Mouse (Mus musculus) lung, embryonic 15.5 days (tissue): ENCODE results near the gene Leo1. TPM values are rescaled to one million over a fixed set of nuclear protein-coding genes. Genes with fewer than 3 reads are reported as not detected.
"Not testable (repeated sequence)": the region's sequence is repeated elsewhere in the genome, so short reads cannot be mapped to it uniquely, and the experiment has no call there.

Source experiments
- ATAC-seq: fragments of 200-750 bp; cut with Nextera tagmentation; 2 replicates; pipeline ENCODE4 v1.8.0; 2017; ENCODE audit warnings: moderate number of reproducible peaks, borderline replicate concordance; ENCODE audit not compliant: low FRiP score, low TSS enrichment; ENCODE audit errors: extremely low read depth
- H3K27ac ChIP-seq: fragments of 300-500 bp; sonication (generic); 2 replicates; pipeline ENCODE4 v1.5.1; 2015; ENCODE audit warnings: moderate library complexity, mild to moderate bottlenecking, inconsistent platforms
- H3K27me3 ChIP-seq: fragments of 300-500 bp; sonication (generic); 2 replicates; pipeline ENCODE4 v1.6.1; 2015; ENCODE audit warnings: inconsistent platforms
- H3K36me3 ChIP-seq: fragments of 300-500 bp; sonication (generic); 2 replicates; pipeline ENCODE4 v1.6.1; 2015; ENCODE audit warnings: inconsistent platforms
- H3K4me1 ChIP-seq: fragments of 300-500 bp; sonication (generic); 2 replicates; pipeline ENCODE4 v1.6.1; 2015; ENCODE audit warnings: inconsistent platforms
- H3K4me2 ChIP-seq: fragments of 300-500 bp; sonication (generic); 2 replicates; pipeline ENCODE4 v1.6.1; 2015; ENCODE audit warnings: inconsistent platforms, mild to moderate bottlenecking, moderate library complexity
- H3K4me3 ChIP-seq: fragments of 300-500 bp; sonication (generic); 2 replicates; pipeline ENCODE4 v1.5.1; 2015; ENCODE audit warnings: mild to moderate bottlenecking, inconsistent platforms
- H3K9ac ChIP-seq: fragments of 300-500 bp; sonication (generic); 2 replicates; pipeline ENCODE4 v1.6.1; 2015; ENCODE audit warnings: inconsistent platforms
- H3K9me3 ChIP-seq: fragments of 300-500 bp; sonication (generic); 2 replicates; pipeline ENCODE4 v1.6.1; 2016; ENCODE audit warnings: inconsistent platforms
- WGBS: fragments of 180-500 bp; shearing (Covaris S2); methylation state at CpG from one replicate; pipeline ENCODE4 v1.1.7; 2015; 5-methylcytosine and 5-hydroxymethylcytosine counted together
- polyA plus RNA-seq: library from polyadenylated mRNA; unstranded; fragments of >200 nt; fragmentation: Nextera tagmentation; extraction: Ambion mirVana; gene quantifications from 2 replicates; pipeline ENCODE4 v1.2.1, GENCODE M21; 2015

The Leo1 gene
- polyA plus RNA-seq, 1 experiment from 2014 or later = 37.3 TPM

DNA sequence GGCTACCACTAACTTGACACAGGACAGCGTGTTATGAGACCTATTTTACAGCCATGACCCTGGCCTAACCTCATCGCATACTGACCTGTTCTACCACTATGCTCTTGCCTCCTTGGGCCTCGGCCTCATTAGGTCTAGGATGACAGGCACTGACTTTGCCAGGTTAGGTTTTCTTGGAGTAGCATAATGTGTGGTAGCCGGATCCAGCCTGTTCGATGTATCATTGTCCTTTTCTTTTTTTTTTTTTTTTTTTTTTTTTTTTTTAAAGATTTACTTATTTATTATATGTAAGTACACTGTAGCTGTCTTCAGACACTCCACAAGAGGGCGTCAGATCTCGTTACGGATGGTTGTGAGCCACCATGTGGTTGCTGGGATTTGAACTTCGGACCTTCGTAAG is 5.2 kb downstream of the Leo1 start:
- 80% methylated on average over 10 of the region's 10 CpGs for WGBS
- H3K9me3 ChIP-seq, H3K4me2 ChIP-seq, H3K4me3 ChIP-seq, H3K27me3 ChIP-seq, H3K27ac ChIP-seq, H3K9ac ChIP-seq, ATAC-seq: not testable (repeated sequence)
- peaks cover 54% of the 10 kb centered on the region for H3K36me3 ChIP-seq
- H3K4me1 ChIP-seq = peaks cover 11% of the 10 kb centered on the region

DNA sequence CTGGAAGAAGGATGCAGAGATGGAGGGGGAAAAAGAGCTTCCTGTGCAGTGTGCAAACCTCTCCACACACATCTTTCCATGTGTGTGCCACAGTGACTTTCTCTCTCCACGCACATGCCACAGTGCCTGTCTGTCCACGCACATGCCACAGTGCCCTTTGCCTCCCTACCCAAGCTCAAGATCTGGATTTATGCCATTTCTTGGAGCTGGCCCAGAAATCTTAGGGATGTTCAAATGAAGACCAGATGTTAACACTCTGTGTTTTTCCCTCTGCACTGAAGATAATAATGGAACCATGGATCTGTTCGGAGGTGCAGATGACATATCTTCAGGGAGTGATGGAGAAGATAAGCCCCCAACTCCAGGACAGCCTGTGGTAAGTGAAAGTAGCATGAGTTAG is 6.7 kb downstream of the Leo1 start:
- no peak overlapping the region for H3K4me3 ChIP-seq
- H3K4me1 ChIP-seq = peaks cover 1% of the 10 kb centered on the region; the same call in 1 of the 2 replicates
- H3K27ac ChIP-seq = no peak overlapping the region
- no peaks in the 10 kb centered on the region for H3K27me3 ChIP-seq
- WGBS = 80% methylated on average over 3 of the region's 3 CpGs
- no peaks in the 10 kb centered on the region for H3K9me3 ChIP-seq
- no peak for ATAC-seq
- peaks cover 64% of the 10 kb centered on the region for H3K36me3 ChIP-seq
- H3K9ac ChIP-seq = no peak overlapping the region
- no peak overlapping the region for H3K4me2 ChIP-seq

DNA sequence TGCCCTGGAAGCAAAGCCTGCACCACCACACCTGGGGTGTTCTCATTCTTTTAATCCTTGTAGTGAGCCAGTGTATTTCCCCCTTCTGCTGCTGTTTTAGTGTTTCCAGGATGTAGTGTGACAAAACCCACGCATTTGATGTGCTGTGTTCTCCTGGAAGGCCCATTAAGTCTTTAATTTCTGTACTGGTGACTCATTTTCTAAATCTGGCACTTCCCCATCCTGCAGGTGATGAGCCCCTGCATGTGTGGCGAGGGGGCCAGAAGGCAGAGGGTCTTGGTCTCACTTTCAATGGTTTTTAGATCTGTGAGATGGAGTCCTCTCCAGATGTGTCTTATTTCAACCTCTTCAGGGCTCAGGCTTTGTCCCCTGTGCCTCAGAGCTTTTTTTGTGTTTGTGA is 12.7 kb downstream of the Leo1 start:
- Histone ChIP-seq H3K9ac (no peak overlapping the region), H3K27ac (no peak overlapping the region), H3K9me3 (no peaks in the 10 kb centered on the region), H3K4me2 (no peak overlapping the region), H3K36me3 (peaks cover 83% of the 10 kb centered on the region), H3K4me3 (no peak overlapping the region), H3K27me3 (no peaks in the 10 kb centered on the region), H3K4me1 (no peaks in the 10 kb centered on the region)
- no peak for ATAC-seq
- 86% methylated on average over 2 of the region's 2 CpGs for WGBS

DNA sequence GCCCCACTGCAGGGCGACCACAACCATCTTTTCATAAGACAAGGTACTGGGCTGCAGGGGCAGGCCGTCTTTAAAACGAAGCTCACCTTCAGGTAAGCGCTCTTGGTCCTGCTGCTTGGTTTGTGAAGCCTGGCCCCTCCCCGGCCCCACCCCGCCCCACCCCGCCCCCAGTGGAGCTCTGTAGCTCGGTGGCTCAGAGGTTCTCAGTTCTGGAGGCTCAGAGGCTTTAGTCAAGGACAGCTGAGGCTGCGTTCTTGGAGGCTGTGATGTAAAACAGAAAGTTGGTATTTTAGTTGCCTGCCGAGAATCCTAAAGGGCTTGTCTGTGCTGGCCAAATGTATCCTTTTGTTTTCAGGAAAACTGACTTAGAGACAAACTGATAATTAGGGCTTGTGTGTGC is 14.4 kb downstream of the Leo1 start:
- Histone ChIP-seq H3K9me3 (no peaks in the 10 kb centered on the region), H3K27ac (no peak overlapping the region), H3K4me3 (no peak overlapping the region), H3K4me2 (no peak overlapping the region), H3K9ac (no peak overlapping the region), H3K36me3 (peaks cover 88% of the 10 kb centered on the region), H3K27me3 (no peaks in the 10 kb centered on the region), H3K4me1 (no peaks in the 10 kb centered on the region)
- ATAC-seq = no peak
- WGBS = 80% methylated on average over 10 of the region's 10 CpGs

DNA sequence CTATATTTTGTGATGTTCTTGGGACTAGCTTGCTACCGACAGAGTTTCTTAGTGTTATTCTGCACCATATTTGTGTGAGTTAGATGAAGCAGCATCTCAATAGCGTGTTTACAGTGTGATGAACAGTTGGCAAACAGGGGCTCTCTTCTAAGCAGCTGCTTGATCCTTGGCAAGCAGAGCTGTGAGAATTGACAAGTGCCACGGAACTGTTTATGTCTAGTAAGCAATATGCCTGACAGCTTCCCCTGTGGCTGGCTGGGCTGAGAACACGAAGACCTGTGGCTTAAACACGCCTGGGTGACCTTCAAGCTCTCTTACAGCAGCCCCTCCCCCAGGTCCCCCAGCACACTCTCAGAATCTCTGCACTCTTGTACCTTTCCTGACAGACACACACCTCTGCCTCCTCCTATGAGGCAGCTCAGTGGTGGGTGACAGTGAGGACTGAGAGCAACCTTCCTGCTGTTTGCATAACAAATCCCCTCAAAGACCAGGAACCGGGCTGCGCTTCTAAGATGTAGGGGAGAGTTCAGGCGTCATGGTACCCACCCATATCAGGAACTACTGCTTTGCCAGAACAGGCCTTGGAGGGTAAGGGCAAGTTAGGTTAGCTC is 21.8 kb downstream of the Leo1 start:
- Histone ChIP-seq H3K9me3 (no peaks in the 10 kb centered on the region), H3K27ac (no peak overlapping the region)
- ATAC-seq = no peak

DNA sequence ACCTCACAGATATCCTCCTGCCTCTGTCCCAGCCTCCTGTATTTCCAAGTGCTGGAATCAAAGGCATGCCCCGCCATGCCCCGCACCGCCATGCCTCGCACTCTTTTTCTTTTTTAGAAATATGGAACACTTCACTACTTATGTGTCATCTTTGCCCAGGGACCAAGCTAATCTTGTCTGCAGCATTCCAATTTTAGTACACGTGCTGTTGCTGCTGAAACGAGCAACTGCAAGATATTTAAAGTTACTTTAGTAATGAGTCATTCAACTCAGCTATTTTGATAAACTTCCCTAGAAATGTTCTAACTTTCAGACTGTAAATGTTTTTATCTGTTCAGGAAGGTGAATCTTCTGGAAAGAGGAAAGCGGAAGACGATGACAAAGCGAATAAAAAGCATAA is 24.5 kb downstream of the Leo1 start:
- Histone ChIP-seq H3K9me3 (no peaks in the 10 kb centered on the region), H3K4me2 (no peak overlapping the region), H3K36me3 (peaks cover 56% of the 10 kb centered on the region), H3K4me1 (no peaks in the 10 kb centered on the region), H3K27me3 (no peaks in the 10 kb centered on the region), H3K9ac (no peak overlapping the region), H3K4me3 (no peak overlapping the region), H3K27ac (no peak overlapping the region)
- 89% methylated on average over 9 of the region's 9 CpGs for WGBS
- no peak for ATAC-seq

More for the DNA sequence above, 21.8 kb downstream of the Leo1 start:
- Histone ChIP-seq H3K27me3 (no peaks in the 10 kb centered on the region), H3K4me1 (no peaks in the 10 kb centered on the region), H3K4me2 (no peak overlapping the region), H3K9ac (no peak overlapping the region), H3K4me3 (no peak overlapping the region), H3K36me3 (peaks cover 77% of the 10 kb centered on the region)
- 76% methylated on average over 8 of the region's 8 CpGs for WGBS

DNA sequence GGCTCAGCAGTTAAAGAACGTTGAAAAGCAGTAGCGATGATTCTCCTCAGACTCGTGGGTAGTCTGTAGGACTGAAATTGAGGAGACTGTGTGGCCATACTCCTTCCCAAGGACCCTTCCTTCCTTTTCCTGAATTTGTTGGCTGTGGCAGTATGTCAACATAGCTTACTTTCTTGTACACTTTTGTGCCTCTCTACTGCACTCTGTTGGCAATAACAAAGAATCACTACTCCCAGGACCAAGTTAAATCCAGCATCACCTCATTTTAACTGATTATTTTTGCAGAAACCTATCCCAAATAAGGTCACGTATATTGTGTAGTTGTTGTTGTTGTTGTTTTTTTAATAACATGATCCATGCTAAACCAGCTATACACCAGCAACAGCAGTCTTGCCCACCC is 25.3 kb downstream of the Leo1 start:
- Histone ChIP-seq H3K36me3 (peaks cover 48% of the 10 kb centered on the region), H3K27ac (no peak overlapping the region), H3K4me1 (no peaks in the 10 kb centered on the region), H3K9ac (no peak overlapping the region), H3K9me3 (no peaks in the 10 kb centered on the region), H3K27me3 (no peaks in the 10 kb centered on the region), H3K4me3 (no peak overlapping the region), H3K4me2 (no peak overlapping the region)
- WGBS = 88% methylated on average over 4 of the region's 4 CpGs
- no peak for ATAC-seq

DNA sequence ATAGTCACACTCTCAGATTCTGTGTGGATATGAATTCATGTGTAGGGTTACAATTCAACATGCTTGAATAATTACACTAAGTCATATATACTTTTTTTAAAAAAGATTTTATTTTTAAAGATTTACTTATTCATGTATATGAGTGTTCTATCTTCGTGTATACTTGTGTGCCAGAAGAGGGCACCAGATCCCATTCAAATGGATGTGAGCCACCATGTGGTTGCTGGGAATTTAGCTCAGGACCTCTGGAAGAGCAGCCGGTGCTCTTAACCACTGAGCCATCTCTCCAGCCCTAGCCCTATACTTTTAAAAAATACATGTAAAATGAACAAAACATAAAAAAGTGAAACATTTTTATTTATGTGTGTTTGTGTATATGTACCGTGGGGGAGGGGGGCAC is 26.3 kb downstream of the Leo1 start:
- Histone ChIP-seq H3K4me3 (no peak overlapping the region), H3K9me3 (no peaks in the 10 kb centered on the region), H3K27me3 (no peaks in the 10 kb centered on the region), H3K36me3 (peaks cover 39% of the 10 kb centered on the region), H3K4me2 (no peak overlapping the region), H3K27ac (no peak overlapping the region), H3K4me1 (no peaks in the 10 kb centered on the region), H3K9ac (no peak overlapping the region)
- 93% methylated on average over 3 of the region's 3 CpGs for WGBS
- no peak for ATAC-seq

DNA sequence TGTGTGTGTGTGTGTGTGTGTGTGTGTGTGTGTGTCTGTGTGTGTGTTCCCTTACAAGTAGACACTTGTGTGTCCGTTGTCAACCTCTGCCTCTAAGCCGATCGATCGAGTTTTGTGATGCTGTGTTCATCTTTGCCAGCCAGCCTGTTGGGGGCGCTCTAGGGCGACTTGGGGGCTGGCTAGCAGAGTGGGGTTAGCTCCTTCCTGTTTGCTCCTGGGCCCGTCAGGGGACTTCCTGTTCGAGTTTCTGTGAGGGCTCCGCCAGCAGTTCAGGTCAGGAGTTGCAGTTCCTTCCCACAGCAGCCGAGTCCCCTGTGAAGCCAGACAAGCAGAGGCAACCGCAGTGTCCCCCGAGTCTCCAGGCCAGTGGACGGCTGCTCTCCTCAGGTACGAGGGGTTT is 27.0 kb downstream of the Leo1 start:
- 78% methylated on average over 14 of the region's 14 CpGs for WGBS
- peaks cover 36% of the 10 kb centered on the region for H3K36me3 ChIP-seq
- no peak overlapping the region for H3K4me2 ChIP-seq
- no peak for ATAC-seq
- no peaks in the 10 kb centered on the region for H3K9me3 ChIP-seq
- H3K4me1 ChIP-seq = no peaks in the 10 kb centered on the region
- H3K9ac ChIP-seq = no peak overlapping the region
- H3K27ac ChIP-seq = no peak overlapping the region
- no peak overlapping the region for H3K4me3 ChIP-seq
- H3K27me3 ChIP-seq = no peaks in the 10 kb centered on the region

DNA sequence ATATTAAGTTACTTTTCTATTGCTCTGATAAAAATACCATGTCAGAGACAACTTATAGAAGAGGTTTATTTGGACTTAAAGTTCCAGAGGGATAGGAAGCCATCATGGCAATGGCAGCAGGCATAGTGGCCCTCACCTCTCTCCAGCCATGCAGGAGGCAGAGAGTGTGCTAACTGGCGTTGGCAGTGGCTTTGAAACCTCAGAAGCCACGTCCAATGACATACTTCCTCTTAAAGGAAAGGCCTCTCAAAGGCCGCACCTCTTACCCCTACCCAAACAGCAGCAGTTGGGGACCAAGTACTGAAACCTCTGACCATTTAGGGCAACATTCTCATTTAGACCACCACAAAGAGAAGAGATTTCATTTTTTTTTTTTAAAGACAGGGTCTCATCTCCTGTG is 35.9 kb downstream of the Leo1 start:
- no peak overlapping the region for H3K9ac ChIP-seq
- peaks cover 4% of the 10 kb centered on the region; the same call in 1 of the 2 replicates for H3K36me3 ChIP-seq
- no peak overlapping the region for H3K4me3 ChIP-seq
- 59% methylated on average over 3 of the region's 3 CpGs for WGBS
- H3K27ac ChIP-seq = no peak overlapping the region
- no peaks in the 10 kb centered on the region for H3K27me3 ChIP-seq
- H3K9me3 ChIP-seq = no peaks in the 10 kb centered on the region
- H3K4me2 ChIP-seq = no peak overlapping the region
- no peaks in the 10 kb centered on the region for H3K4me1 ChIP-seq
- no peak for ATAC-seq

DNA sequence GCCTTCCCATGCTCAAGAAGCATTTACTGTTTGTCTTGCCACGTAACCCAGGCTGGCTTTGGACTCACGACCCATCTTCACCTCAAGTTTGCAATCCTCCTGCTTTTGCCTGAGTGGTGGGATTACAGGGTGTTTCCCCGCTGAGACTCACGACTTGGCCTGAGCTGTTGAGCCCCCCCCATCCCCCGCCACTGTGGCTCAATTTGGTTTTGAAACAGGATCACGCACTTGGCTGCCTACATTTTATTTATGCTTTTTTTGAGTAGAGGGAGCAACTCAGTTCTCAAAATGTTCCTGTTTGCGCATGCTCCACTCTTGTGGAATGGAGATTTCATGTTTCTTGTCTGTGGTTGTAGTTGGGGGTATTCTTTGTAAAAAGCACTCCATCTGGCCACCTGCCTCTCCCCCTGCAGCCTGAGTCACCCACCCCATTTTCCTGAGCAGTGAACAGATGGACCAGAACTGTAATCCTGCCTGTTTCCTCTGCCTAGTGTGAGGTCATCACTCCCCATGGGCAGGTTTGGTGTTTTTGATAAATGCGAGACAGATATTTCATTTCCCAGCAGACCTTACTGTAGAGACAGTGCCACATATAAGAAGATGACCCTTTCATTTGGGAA is 37.9 kb downstream of the Leo1 start:
- WGBS = 64% methylated on average over 8 of the region's 8 CpGs
- Histone ChIP-seq H3K36me3 (no peaks in the 10 kb centered on the region), H3K4me2 (no peak overlapping the region), H3K27me3 (no peaks in the 10 kb centered on the region), H3K4me3 (no peak overlapping the region), H3K4me1 (no peaks in the 10 kb centered on the region), H3K27ac (no peak overlapping the region), H3K9me3 (no peaks in the 10 kb centered on the region), H3K9ac (no peak overlapping the region)
- ATAC-seq = no peak

DNA sequence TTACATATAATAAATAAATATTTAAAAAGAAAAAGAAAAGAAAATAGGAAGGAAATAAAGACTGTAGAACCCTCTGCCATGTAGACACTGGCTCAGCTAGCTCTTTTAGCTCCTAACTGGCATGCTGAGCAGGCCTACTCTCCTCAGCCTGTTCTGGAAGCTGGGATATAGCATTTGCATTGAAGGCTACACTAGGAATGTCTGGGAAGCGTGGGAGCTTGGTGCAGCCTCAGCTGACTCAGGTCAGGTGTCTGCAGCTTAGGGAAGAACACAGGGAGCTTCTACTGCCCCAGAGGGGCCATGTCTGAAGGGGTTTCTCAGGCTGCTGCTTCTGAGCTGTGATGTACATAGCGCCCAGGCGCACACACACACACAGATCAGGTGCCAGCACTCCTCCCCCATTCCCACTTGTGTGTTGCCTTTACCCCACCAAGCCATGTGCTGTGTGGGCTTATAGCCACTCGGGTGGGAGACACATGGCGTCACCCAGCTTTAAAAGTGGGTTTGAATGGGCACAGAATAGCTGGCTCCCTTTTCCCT is 39.3 kb downstream of the Leo1 start:
- no peak overlapping the region for H3K9ac ChIP-seq
- H3K4me3 ChIP-seq = no peak overlapping the region
- H3K9me3 ChIP-seq = no peaks in the 10 kb centered on the region
- no peaks in the 10 kb centered on the region for H3K36me3 ChIP-seq
- no peaks in the 10 kb centered on the region for H3K27me3 ChIP-seq
- WGBS = 86% methylated on average over 5 of the region's 5 CpGs
- H3K4me1 ChIP-seq = no peaks in the 10 kb centered on the region
- no peak for ATAC-seq
- H3K27ac ChIP-seq = no peak overlapping the region
- H3K4me2 ChIP-seq = no peak overlapping the region
